Mouse (Mus musculus) midbrain, embryonic 11.5 days (tissue): ENCODE results near the gene Ak9. TPM values are rescaled to one million over a fixed set of nuclear protein-coding genes. Genes with fewer than 3 reads are reported as not detected.

Experiments
- ATAC-seq: fragments of 200-750 bp; cut with Nextera tagmentation; 2 replicates; pipeline ENCODE4 v1.8.0; 2017; ENCODE audit warnings: moderate TSS enrichment, moderate library complexity; ENCODE audit not compliant: low FRiP score
- DNase-seq: peaks from one replicate; pipeline ENCODE4 v3.0.0; 2015; ENCODE audit warnings: low spot score; ENCODE audit errors: missing footprints
- H3K27ac ChIP-seq: fragments of 300-500 bp; sonication (generic); 2 replicates; pipeline ENCODE4 v1.5.1; 2014; ENCODE audit warnings: low read depth, low read length
- H3K27me3 ChIP-seq: fragments of 300-500 bp; sonication (generic); 2 replicates; pipeline ENCODE4 v1.6.1; 2014; ENCODE audit warnings: mild to moderate bottlenecking, low read length, moderate library complexity, mixed read lengths; ENCODE audit not compliant: control insufficient read depth, insufficient read depth
- H3K36me3 ChIP-seq: fragments of 300-500 bp; sonication (generic); 2 replicates; pipeline ENCODE4 v1.6.1; 2014; ENCODE audit warnings: mild to moderate bottlenecking, low read length, moderate library complexity, mixed read lengths; ENCODE audit not compliant: control insufficient read depth, insufficient read depth
- H3K4me1 ChIP-seq: fragments of 300-500 bp; sonication (generic); 2 replicates; pipeline ENCODE4 v1.6.1; 2014; ENCODE audit warnings: low read length; ENCODE audit not compliant: control insufficient read depth, insufficient read depth
- H3K4me2 ChIP-seq: fragments of 300-500 bp; sonication (generic); 2 replicates; pipeline ENCODE4 v1.6.1; 2014; ENCODE audit warnings: mild to moderate bottlenecking, moderate library complexity
- H3K4me3 ChIP-seq: fragments of 300-500 bp; sonication (generic); 2 replicates; pipeline ENCODE4 v1.5.1; 2014; ENCODE audit warnings: low read depth, low read length
- H3K9ac ChIP-seq: fragments of 300-500 bp; sonication (generic); 2 replicates; pipeline ENCODE4 v1.6.1; 2014; ENCODE audit warnings: low read length
- H3K9me3 ChIP-seq: fragments of 300-500 bp; sonication (generic); 2 replicates; pipeline ENCODE4 v1.6.1; 2016; ENCODE audit warnings: low read length; ENCODE audit not compliant: control insufficient read depth
- WGBS: fragments of 180-500 bp; shearing (Covaris S2); extraction: QIAGEN DNeasy Blood & Tissue Kit; methylation state at CpG from one replicate; pipeline ENCODE4 v1.1.7; 2014; 5-methylcytosine and 5-hydroxymethylcytosine counted together
- polyA plus RNA-seq: library from polyadenylated mRNA; unstranded; fragments of >200 nt; fragmentation: Nextera tagmentation; extraction: Ambion mirVana; gene quantifications from 2 replicates; pipeline ENCODE4 v1.2.1, GENCODE M21; 2014

Gene Ak9
- polyA plus RNA-seq, 1 experiment from 2014 or later, result not detected

GRCm38 (mm10) chr10:41302689-41303431 lies 920 bp upstream of the Ak9 start, which contains the start of gene Fig4:
Fig4 (minus strand) TSS chr10:41303260.
- H3K27me3 ChIP-seq, result no peaks in the 10 kb centered on the region

GRCm38 (mm10) chr10:41304961-41305455 lies 1.2 kb downstream of the Ak9 start:
- Histone ChIP-seq H3K27me3 (no peaks in the 10 kb centered on the region), H3K4me2 (no peak overlapping the region), H3K9me3 (no peaks in the 10 kb centered on the region), H3K9ac (no peak overlapping the region), H3K4me1 (no peaks in the 10 kb centered on the region), H3K4me3 (no peak overlapping the region), H3K36me3 (no peaks in the 10 kb centered on the region), H3K27ac (no peak overlapping the region)
- ATAC-seq (no peak), DNase-seq (no peak)
- 77% methylated on average over 9 of the region's 9 CpGs for WGBS

More at GRCm38 (mm10) chr10:41302689-41303431, 920 bp upstream of the Ak9 start, which contains the start of gene Fig4:
- ATAC-seq (peak; percentile 93), DNase-seq (peak; percentile 98)
- H3K27ac ChIP-seq, result peak within 1 kb of the TSS; percentile 51; the same call in 1 of the 2 replicates
- peak within 1 kb of the TSS; percentile 80 for H3K9ac ChIP-seq
- no peaks in the 10 kb centered on the region for H3K9me3 ChIP-seq
- under 1% methylated on average over 38 of the region's 38 CpGs for WGBS
- no peaks in the 10 kb centered on the region for H3K36me3 ChIP-seq
- H3K4me3 ChIP-seq, result peak within 1 kb of the TSS; percentile 85
- no peaks in the 10 kb centered on the region for H3K4me1 ChIP-seq
- peak within 1 kb of the TSS; percentile 86 for H3K4me2 ChIP-seq

GRCm38 (mm10) chr10:41308205-41308604 lies 4.4 kb downstream of the Ak9 start:
- Histone ChIP-seq H3K4me2 (no peak overlapping the region), H3K27me3 (no peaks in the 10 kb centered on the region), H3K36me3 (no peaks in the 10 kb centered on the region), H3K9ac (no peak overlapping the region), H3K4me1 (no peaks in the 10 kb centered on the region), H3K4me3 (no peak overlapping the region), H3K9me3 (no peaks in the 10 kb centered on the region), H3K27ac (no peak overlapping the region)
- ATAC-seq (no peak), DNase-seq (no peak)
- WGBS, result 90% methylated on average over 4 of the region's 4 CpGs

GRCm38 (mm10) chr10:41315866-41316265 lies 12.1 kb downstream of the Ak9 start:
- Histone ChIP-seq H3K27ac (no peak overlapping the region), H3K9ac (no peak overlapping the region), H3K4me3 (no peak overlapping the region), H3K4me2 (no peak overlapping the region), H3K9me3 (no peaks in the 10 kb centered on the region), H3K27me3 (no peaks in the 10 kb centered on the region), H3K36me3 (no peaks in the 10 kb centered on the region), H3K4me1 (no peaks in the 10 kb centered on the region)
- ATAC-seq (no peak), DNase-seq (no peak)
- 86% methylated on average over 3 of the region's 3 CpGs for WGBS

- Histone ChIP-seq H3K36me3 (no peaks in the 10 kb centered on the region), H3K4me2 (no peak overlapping the region), H3K9me3 (no peaks in the 10 kb centered on the region), H3K4me1 (no peaks in the 10 kb centered on the region), H3K27me3 (no peaks in the 10 kb centered on the region), H3K4me3 (no peak overlapping the region), H3K27ac (no peak overlapping the region), H3K9ac (no peak overlapping the region)
- WGBS, result 89% methylated on average over 2 of the region's 2 CpGs
- DNase-seq, result no peak
- no peak for ATAC-seq
These were observed 28.8 kb downstream of the Ak9 start for GRCm38 (mm10) chr10:41332533-41333043.

GRCm38 (mm10) chr10:41341346-41341745 lies 37.6 kb downstream of the Ak9 start:
- DNase-seq (no peak), ATAC-seq (no peak)
- WGBS, result 89% methylated on average over 7 of the region's 7 CpGs
- Histone ChIP-seq H3K27ac (no peak overlapping the region), H3K4me1 (no peaks in the 10 kb centered on the region), H3K4me2 (no peak overlapping the region), H3K9me3 (no peaks in the 10 kb centered on the region), H3K9ac (no peak overlapping the region), H3K36me3 (no peaks in the 10 kb centered on the region), H3K27me3 (no peaks in the 10 kb centered on the region), H3K4me3 (no peak overlapping the region)

- 87% methylated on average over 9 of the region's 9 CpGs for WGBS
- Histone ChIP-seq H3K4me2 (no peak overlapping the region), H3K36me3 (no peaks in the 10 kb centered on the region), H3K4me1 (no peaks in the 10 kb centered on the region), H3K27me3 (no peaks in the 10 kb centered on the region), H3K9ac (no peak overlapping the region), H3K4me3 (no peak overlapping the region), H3K9me3 (no peaks in the 10 kb centered on the region), H3K27ac (no peak overlapping the region)
- DNase-seq (no peak), ATAC-seq (no peak)
These were observed 61.3 kb downstream of the Ak9 start for GRCm38 (mm10) chr10:41365086-41365485.

- Histone ChIP-seq H3K4me1 (no peaks in the 10 kb centered on the region), H3K9me3 (no peaks in the 10 kb centered on the region), H3K27me3 (no peaks in the 10 kb centered on the region), H3K4me2 (no peak overlapping the region), H3K4me3 (no peak overlapping the region), H3K27ac (no peak overlapping the region), H3K36me3 (no peaks in the 10 kb centered on the region), H3K9ac (no peak overlapping the region)
- no peak for ATAC-seq
- no peak for DNase-seq
- WGBS, result 76% methylated on average over 12 of the region's 12 CpGs
These were observed 76.7 kb downstream of the Ak9 start for GRCm38 (mm10) chr10:41380466-41380865.

GRCm38 (mm10) chr10:41385506-41386221 lies 81.9 kb downstream of the Ak9 start:
- no peaks in the 10 kb centered on the region for H3K27me3 ChIP-seq
- H3K4me3 ChIP-seq, result no peak overlapping the region
- no peaks in the 10 kb centered on the region for H3K36me3 ChIP-seq
- H3K9ac ChIP-seq, result no peak overlapping the region
- no peaks in the 10 kb centered on the region for H3K9me3 ChIP-seq
- DNase-seq (no peak), ATAC-seq (no peak)
- 83% methylated on average over 15 of the region's 15 CpGs for WGBS
- H3K4me2 ChIP-seq, result no peak overlapping the region
- no peak overlapping the region for H3K27ac ChIP-seq
- H3K4me1 ChIP-seq, result no peaks in the 10 kb centered on the region
